Mouse (Mus musculus) layer of hippocampus, adult 2 months (tissue): ENCODE data around the gene Kif26b. TPM values are rescaled to one million over a fixed set of nuclear protein-coding genes. Genes with fewer than 3 reads are reported as not detected.
A peak's percentile ranks its signal among the peaks of the same experiment; 100 is the strongest.

ENCODE experiments used
- DNase-seq, 2 experiments: peaks; one replicate each; pipeline ENCODE4 v3.0.0; 2022; ENCODE audit warnings: low spot score in 2 of 2
- H3K27ac ChIP-seq: fragments of 200-600 bp; 2 replicates; pipeline ENCODE4 v1.8.1; 2022
- H3K4me3 ChIP-seq: fragments of 200-600 bp; 2 replicates; pipeline ENCODE4 v1.8.1; 2022; ENCODE audit warnings: mild to moderate bottlenecking
- CTCF ChIP-seq: fragments of 200-600 bp; conservative IDR thresholded peaks from 2 replicates; pipeline ENCODE4 v1.8.1; 2022; ENCODE audit warnings: antibody characterized with exemption, mild to moderate bottlenecking, moderate library complexity
- total RNA-seq, 2 experiments: library from RNA; stranded (reverse); gene quantifications; 2 replicates each; pipeline ENCODE4 v1.2.3; 2021

Kif26b gene
- total RNA-seq, 2 experiments from 2014 or later = 21.3 to 23.8 TPM

DNA sequence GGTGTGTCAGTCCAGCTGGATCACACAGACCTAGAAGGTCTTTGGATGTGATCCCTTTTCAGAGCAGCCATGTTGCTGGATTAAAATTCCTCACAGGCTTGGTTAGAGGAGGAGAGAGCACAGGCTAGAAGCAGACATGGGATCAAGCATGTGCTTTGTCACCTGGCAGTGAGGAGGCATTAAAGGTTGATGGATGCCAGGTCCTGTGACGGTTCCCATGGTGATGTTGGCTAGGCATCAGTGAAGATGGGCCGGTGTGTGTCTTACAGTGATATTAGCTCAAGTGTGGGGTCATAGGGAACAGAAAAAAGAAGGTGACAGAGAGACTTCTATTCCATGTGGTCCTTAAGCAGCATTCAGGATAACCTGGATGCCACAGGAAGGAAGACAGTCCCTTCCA, 46.8 kb downstream of the Kif26b start:
- DNase-seq = no peak
- Histone ChIP-seq H3K27ac (no peak overlapping the region), H3K4me3 (no peak overlapping the region)
- no peak for TF ChIP-seq CTCF

DNA sequence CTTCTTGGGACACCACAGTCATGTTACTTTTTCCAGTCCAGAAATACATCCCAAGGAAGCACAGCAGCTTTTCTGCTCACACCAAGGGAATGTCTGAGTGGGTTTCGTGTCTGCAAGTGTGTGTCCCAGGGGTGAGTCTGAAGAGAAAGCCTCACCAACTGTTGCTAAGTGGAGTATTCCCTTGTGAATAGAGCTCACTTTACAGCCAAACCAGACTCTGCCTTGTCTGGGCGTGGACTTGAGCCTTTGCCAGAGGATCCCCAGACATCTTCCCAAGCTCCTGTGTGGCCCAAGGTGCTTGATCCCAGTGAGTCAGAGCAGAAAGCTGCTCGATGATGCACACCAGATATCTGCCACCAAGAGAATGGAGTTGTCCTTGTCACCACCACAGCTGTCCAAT, 48.0 kb downstream of the Kif26b start:
- no peak for TF ChIP-seq CTCF
- DNase-seq = no peak
- no peak overlapping the region for H3K4me3 ChIP-seq
- no peak overlapping the region for H3K27ac ChIP-seq

DNA sequence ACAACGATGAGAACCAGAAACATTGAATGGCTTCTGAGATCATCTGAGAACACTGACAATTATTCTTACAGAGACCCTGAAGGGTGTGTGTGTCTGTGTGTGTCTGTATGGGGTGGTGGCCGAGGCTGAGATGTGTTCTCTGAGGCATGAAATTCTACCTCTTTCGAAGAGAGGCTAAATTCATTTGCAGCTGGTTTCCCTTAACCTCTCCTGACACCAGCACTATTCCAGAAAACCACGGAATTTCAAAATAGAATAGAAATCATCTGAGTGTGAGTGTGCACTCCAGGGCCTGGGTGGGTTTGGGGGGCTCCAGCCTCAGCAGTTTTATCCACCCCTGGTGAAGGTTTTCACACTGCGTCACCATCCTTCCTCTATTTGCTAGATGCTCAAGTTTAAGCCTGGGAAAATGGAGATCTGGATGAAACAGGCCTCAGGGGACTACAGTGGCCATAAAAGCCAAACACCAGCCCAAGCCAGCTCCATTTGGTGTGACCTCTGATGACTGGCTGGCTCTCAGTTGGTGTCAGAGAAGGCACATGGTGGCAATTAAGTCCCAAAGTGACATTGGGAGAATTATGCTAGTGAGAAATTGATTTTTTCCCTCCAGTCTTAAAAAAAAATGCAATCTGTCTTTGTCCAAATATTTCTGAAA, 56.6 kb downstream of the Kif26b start:
- Histone ChIP-seq H3K4me3 (no peak overlapping the region), H3K27ac (no peak overlapping the region)
- DNase-seq = no peak
- TF ChIP-seq CTCF = no peak

DNA sequence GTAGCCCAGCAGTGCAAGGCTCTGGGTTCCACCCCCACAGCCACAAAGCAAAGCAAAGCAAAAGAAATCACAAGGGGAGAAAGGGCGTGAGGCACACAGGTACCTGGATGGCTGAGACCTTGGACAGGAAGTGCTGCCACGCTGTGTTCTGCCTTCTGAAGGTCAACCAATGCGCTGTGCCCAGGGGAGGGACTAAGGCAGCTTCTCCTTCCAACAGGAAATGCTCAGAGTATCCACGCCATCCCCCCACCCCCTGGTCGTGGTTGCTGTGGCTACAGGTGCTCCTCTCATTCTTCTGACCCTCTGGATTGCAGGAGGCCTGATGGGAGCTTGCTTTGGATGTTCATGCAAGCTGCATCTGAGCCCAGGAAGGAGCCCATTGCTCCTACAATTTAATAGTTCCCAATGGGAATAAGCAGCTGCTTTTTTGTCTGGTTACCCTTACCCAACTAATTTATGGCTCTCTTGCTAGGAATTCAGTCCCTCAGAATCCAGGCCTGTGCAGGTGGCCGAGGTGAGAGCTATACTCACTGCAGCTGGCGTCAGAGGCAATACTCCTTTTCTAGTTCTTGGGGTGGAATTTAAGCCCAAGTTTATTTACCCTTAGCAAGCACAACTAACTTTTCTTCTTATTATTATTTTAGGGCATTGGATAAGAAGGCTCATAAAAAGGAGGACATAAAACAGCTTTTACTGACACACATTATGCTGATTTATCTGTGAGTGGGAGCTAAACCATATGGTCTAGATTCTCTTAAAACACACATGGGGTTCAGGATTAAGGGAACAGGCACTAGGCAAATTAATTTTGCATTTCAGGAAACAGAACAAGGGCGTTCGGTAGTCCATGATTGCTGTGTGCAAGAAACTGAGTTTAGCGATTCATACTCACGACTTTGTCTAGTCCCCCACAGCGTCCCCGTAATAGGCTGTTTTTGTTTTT, 61.6 kb downstream of the Kif26b start:
- TF ChIP-seq CTCF = no peak
- peak overlapping the region; percentile 25; the same call in 1 of the 2 replicates for H3K27ac ChIP-seq
- H3K4me3 ChIP-seq = no peak overlapping the region
- peak in 1 of 2 experiments; percentile 60 for DNase-seq

DNA sequence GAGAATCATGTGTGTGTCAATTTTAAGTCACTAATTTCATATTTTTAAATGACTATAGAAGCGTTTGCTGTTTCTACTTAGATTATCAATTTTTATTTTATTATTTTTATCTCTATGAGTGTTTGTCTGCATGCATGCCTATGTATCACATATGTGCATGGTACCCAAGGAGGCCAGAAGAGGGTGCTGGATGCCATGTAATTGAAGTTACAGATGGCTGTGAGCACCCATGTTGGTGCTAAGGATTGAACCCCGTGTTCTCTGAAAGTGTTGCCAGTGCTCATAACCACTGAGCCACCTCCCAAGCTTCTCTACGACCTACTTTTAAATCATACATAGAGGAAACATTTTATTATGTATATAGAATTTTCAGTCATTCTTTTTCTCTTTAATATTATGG, 68.2 kb downstream of the Kif26b start:
- TF ChIP-seq CTCF = 0 out of 2 replicates have a peak, but pooled peaks have one; percentile 8

DNA sequence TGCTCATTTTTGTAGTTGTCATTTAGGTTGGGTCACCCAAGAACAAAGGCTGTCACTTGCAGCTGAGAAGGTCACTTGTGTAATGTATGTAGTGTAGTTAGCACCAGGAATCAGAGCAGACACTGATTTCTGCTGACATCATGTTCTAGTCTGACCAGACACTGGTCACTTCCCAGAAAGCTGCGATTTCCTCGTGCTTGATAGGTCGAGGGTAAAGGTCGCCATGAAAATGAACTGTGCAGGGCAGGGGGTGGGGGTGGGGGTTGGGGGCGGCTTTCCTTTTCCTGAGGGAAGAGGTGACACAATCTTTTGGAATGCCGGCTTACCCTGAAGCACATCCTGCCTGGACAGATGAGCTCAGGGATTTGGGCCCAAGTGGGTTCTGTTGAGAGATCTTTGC, 68.8 kb downstream of the Kif26b start:
- H3K4me3 ChIP-seq = no peak overlapping the region

More for the DNA sequence above, 68.2 kb downstream of the Kif26b start:
- H3K27ac ChIP-seq = no peak overlapping the region
- no peak overlapping the region for H3K4me3 ChIP-seq
- DNase-seq = no peak

DNA sequence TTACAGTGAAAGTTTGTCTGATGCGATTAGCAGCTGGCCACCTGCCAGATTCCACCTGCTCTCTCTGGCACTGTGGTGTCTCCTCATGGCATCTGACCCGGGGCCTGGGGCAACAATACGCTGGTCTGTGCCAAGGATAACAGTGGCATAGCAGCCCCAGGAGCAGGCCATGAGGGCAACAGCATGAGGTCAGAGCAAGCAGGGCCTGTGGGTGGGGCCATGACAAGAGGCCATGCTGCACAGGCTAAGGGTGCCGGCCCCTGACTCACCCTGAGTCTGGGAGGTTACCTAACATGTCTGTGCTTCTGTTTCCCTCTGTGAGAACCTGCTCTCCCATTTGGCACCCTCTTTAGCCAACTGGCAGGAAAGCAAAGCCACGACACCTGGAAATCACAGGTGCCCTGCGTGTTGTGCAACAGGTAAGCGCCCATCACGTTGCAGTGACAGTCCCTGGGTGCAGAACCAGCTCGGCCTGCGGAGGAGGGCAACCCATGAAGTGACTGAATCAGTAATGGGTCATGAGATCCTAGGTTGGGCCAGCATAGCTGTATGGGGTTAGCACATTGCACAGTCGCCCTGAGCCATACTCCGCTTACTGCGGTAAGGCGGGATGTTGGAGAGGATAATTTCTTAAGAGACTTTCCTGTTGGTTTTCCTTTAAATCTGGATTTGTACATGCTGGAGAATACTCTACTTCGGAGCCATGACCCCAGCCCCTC, 72.1 kb downstream of the Kif26b start:
- Histone ChIP-seq H3K4me3 (no peak overlapping the region), H3K27ac (no peak overlapping the region)
- TF ChIP-seq CTCF = no peak
- no peak for DNase-seq

More for the DNA sequence above, 68.8 kb downstream of the Kif26b start:
- TF ChIP-seq CTCF = no peak
- no peak overlapping the region for H3K27ac ChIP-seq
- DNase-seq = no peak

DNA sequence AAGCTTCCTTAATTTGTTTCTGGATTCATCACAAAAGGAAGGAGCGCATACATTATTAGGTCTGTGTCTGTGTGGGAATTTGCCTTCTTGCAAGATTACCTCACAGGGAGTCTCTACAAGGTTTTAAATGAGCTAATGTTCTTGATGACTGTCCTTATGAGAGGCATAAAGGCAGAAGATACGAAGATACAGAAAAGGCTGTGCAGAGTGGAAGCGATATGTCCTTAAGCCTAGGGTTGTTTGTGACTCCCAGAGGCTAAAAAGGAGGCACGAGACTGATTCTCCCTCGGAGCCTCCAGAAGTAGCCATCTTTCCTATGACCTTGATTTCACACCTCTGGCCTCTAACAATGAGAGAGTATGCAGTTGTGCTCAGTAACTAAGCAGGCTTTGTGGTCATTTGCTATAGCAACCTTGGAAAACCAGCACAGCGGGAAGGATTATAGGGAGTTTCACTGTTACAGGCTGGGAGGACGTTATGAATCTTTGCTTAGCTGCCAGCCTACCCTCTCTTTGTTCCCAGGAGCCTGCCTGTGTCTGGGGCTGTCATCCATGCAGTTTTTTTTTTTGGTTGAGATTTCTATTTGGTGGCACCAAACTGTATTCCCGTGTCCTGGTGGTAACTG, 80.3 kb downstream of the Kif26b start:
- no peak for TF ChIP-seq CTCF
- H3K27ac ChIP-seq = no peak overlapping the region
- no peak overlapping the region for H3K4me3 ChIP-seq
- DNase-seq = no peak

DNA sequence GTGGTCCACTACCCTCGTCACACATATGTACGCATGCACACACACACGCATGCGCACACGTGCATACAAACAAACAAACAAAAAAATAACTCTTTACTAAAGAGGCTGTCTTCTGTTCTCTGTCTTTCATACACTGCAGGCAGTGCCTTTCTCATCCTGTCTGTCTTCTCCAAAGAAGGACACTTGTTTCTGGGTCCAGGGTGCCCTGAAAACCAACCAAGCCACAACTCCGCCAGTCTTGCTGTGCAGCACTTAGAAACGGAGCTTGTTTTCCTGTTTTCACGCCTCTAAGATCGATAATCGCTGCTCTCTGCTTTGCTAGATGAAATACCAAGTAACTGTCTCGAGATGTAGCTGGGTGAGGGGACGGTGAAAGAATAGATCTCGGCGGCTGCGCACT, 82.6 kb downstream of the Kif26b start:
- no peak for TF ChIP-seq CTCF
- Histone ChIP-seq H3K4me3 (peak overlapping the region; percentile 33), H3K27ac (0 out of 2 replicates have a peak overlapping the region, but pooled peaks have one; percentile 24)
- no peak for DNase-seq

DNA sequence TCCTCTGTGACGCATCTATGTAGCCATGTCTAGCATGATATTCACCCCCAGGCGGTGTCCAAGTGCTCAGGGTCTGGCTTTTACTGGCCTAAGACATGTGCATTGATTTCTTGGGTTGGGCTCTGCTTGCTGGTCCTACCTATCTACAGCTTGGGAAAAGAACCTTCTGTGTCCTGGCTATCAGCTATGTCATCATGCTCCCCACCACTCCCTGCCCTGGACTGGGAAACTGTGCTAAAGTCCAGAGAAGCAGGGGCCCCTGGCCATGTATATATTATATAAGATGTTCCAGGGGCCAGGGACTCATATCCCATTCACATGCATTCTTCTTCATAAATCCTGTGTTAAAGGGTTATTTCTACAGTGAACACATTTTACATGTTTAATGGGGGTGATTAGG, 92.4 kb downstream of the Kif26b start:
- no peak for TF ChIP-seq CTCF
- no peak overlapping the region for H3K27ac ChIP-seq
- H3K4me3 ChIP-seq = no peak overlapping the region
- no peak for DNase-seq

DNA sequence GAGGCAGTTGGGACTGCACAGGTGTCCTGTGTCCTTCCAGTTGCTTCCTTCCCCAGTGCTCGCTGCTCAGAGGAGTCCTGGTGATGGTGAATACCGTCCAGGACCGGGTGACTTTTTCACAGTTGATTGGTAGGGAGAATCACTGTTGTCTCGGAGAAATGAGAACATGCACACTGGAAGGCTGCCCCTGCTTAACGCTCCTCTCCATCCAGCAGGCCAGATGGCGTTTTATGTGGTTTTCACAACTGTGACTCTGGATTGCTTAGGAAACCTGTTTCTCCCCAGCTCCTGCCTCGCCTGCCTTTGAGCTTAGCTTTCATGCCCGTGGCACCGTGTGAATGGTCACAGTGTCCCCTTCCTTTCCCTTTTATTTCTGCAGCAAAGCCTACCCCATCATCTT, 95.0 kb downstream of the Kif26b start:
- no peak overlapping the region for H3K4me3 ChIP-seq
- no peak for TF ChIP-seq CTCF
- H3K27ac ChIP-seq = peak overlapping the region; percentile 21; the same call in 1 of the 2 replicates
- peak; percentile 17 to 42 for DNase-seq

DNA sequence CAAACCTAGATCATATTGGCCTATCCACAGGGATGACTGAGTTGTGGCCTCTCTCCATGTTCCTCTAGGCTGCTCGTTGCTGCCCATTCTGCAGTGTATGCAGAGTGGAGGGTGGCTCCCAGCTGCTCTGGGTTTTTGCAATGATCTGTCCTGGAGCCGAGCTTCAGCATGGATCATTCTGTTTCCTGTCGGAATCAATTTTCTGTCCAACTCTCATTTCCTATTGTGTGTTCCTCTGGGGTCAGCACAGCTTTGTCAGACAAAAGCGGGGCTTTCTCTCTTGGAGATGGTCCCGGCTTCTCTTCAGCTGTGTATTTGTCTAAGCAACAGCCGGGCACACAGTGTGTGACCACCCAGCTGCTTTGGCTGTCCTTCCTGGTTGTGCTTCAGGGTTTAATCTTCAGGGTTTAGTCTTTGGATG, 98.0 kb downstream of the Kif26b start:
- no peak for TF ChIP-seq CTCF
- H3K27ac ChIP-seq = peak overlapping the region; percentile 46
- H3K4me3 ChIP-seq = no peak overlapping the region
- peak in 1 of 2 experiments; percentile 19 for DNase-seq
